Mouse (Mus musculus): ENCODE results near the gene Ltbp1.

Gene Ltbp1

DNA sequence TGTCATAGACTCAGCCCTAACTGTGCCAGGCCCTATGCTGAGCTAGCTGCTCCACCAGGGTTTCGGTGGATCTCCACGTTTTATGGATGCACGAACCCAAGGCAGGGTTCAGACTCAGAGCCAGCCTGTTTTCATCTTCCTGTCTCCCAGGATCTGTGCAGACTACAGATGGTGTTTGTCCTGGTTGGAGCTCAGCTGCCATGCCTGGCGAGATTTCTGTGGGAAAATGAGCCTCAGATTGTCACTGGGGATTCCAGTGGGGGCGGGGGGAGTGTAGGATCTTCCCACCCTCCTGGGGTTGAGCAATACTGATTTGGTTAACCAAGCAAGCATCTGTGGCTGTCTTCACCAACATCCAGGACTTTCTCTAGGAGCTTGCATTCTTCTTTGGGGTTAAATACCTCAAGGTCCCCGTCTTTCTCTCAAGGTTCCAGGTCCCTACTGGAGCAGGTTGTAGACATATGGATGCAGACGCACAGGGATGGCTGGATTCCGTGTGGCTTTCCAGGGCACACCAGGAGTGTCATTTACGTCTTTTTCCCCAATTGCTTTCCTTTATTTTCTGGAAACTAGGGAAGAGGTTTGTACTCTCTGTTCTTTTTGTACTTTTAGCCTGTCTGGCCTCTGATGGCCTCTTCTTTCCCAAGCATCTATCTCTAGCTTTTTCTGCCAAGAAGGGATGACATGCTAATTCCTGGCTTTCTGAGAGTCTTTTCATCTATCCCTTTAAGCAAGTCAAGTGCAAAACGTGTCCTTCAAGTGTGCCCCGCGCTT, 22.2 kb downstream of the Ltbp1 start:
- Histone ChIP-seq H3K36me3 (ENCODE audit: insufficient read depth, low read length) (no peaks in the 10 kb centered on the region), H3K27me3 (ENCODE audit: insufficient read depth, low read length) (no peaks in the 10 kb centered on the region), H3K9me3 (ENCODE audit: low read length) (peaks cover 8% of the 10 kb centered on the region), H3K4me3 (replicated peaks; ENCODE audit: low read length) (no peak overlapping the region), H3K4me1 (replicated peaks; ENCODE audit: low read depth, low read length) (no peaks in the 10 kb centered on the region)
- TF ChIP-seq POU5F1 (IDR thresholded peaks at IDR 0.05; ENCODE audit: borderline replicate concordance, low read length) (no peak), NANOG (IDR thresholded peaks at IDR 0.05; ENCODE audit: borderline replicate concordance, low read length) (no peak), CTCF (conservative IDR thresholded peaks at IDR 0.05; ENCODE audit: low read length) (no peak)

DNA sequence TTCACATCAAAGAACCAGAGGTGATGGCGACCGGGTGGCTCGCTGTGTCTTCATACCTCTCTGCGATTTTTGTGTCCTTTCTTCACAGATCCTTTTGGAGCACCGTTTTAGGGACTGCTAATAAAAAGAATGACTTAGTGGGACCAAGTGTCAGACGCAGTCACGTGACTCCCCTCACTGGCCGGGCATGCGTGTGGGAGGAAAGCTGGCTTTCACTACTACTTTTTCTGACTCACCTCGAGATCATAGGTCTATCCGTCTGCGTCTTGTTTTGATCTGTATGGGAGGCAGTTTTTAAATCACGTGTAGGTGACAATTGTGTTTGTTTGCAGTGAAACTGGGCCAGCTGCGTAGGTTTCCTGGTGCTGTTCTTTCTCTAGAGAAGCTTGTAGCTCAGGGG, 28.0 kb downstream of the Ltbp1 start:
- H3K4me1 ChIP-seq (replicated peaks; ENCODE audit: low read depth, low read length) = no peaks in the 10 kb centered on the region
- TF ChIP-seq NANOG (IDR thresholded peaks at IDR 0.05; ENCODE audit: borderline replicate concordance, low read length) (no peak), CTCF (conservative IDR thresholded peaks at IDR 0.05; ENCODE audit: low read length) (no peak), POU5F1 (IDR thresholded peaks at IDR 0.05; ENCODE audit: borderline replicate concordance, low read length) (no peak)
- H3K4me3 ChIP-seq (replicated peaks; ENCODE audit: low read length) = no peak overlapping the region
- H3K36me3 ChIP-seq (ENCODE audit: insufficient read depth, low read length) = no peaks in the 10 kb centered on the region
- peaks cover 5% of the 10 kb centered on the region for H3K9me3 ChIP-seq (ENCODE audit: low read length)
- no peaks in the 10 kb centered on the region for H3K27me3 ChIP-seq (ENCODE audit: insufficient read depth, low read length)

- no peaks in the 10 kb centered on the region for H3K9me3 ChIP-seq (ENCODE audit: low read length)
- H3K4me3 ChIP-seq (replicated peaks; ENCODE audit: low read length) = no peak overlapping the region
- H3K4me1 ChIP-seq (replicated peaks; ENCODE audit: low read depth, low read length) = no peaks in the 10 kb centered on the region
- TF ChIP-seq POU5F1 (IDR thresholded peaks at IDR 0.05; ENCODE audit: borderline replicate concordance, low read length) (no peak), NANOG (IDR thresholded peaks at IDR 0.05; ENCODE audit: borderline replicate concordance, low read length) (no peak), CTCF (conservative IDR thresholded peaks at IDR 0.05; ENCODE audit: low read length) (no peak)
- H3K36me3 ChIP-seq (ENCODE audit: insufficient read depth, low read length) = no peaks in the 10 kb centered on the region
- no peaks in the 10 kb centered on the region for H3K27me3 ChIP-seq (ENCODE audit: insufficient read depth, low read length)
Measured at GRCm38 (mm10) chr17:75033872-75034615, 28.7 kb downstream of the Ltbp1 start.

DNA sequence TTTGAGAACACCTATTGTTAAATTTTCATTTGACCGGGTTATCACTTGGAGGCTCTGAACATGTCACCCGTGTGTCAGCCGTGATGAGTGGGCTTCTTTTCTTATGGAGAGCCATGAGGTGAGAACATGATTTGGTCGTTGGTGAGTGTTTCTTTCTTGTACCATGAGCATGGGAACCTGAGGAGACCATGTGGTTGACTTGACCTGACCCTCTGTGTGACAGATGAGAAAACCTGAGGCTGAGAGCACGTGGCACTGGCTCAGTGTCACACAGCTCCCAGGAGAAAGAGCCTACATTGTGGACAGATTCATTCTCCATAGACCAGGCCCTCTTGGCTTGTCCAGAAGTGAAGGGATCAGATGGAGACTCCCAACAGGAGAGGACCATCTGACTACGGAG, 31.5 kb downstream of the Ltbp1 start:
- Histone ChIP-seq H3K4me1 (replicated peaks; ENCODE audit: low read depth, low read length) (no peaks in the 10 kb centered on the region), H3K27me3 (ENCODE audit: insufficient read depth, low read length) (no peaks in the 10 kb centered on the region), H3K4me3 (replicated peaks; ENCODE audit: low read length) (no peak overlapping the region), H3K36me3 (ENCODE audit: insufficient read depth, low read length) (no peaks in the 10 kb centered on the region), H3K9me3 (ENCODE audit: low read length) (no peaks in the 10 kb centered on the region)
- no peak for TF ChIP-seq POU5F1 (IDR thresholded peaks at IDR 0.05; ENCODE audit: borderline replicate concordance, low read length)
- no peak for TF ChIP-seq NANOG (IDR thresholded peaks at IDR 0.05; ENCODE audit: borderline replicate concordance, low read length)
- no peak for TF ChIP-seq CTCF (conservative IDR thresholded peaks at IDR 0.05; ENCODE audit: low read length)

DNA sequence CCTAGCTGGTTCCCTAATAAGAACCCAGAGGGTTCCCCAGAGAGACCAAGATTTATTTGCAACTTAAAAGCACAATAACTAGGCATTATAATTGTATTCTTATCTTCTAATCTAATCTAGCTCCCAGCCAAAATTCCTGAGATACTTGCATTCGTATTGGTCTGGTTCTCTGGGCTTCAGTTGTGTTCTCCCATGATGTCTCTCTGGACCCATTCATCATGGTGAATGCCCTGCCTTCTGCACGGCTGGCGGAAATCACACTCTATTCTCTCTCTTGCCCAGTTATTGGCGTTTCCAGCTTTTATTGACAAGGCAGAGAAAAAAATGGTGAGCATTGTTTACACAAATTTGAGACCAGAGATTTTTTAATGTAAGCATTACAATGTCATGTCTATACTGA, 33.6 kb downstream of the Ltbp1 start:
- Histone ChIP-seq H3K9me3 (ENCODE audit: low read length) (no peaks in the 10 kb centered on the region), H3K27me3 (ENCODE audit: insufficient read depth, low read length) (no peaks in the 10 kb centered on the region), H3K36me3 (ENCODE audit: insufficient read depth, low read length) (no peaks in the 10 kb centered on the region), H3K4me3 (replicated peaks; ENCODE audit: low read length) (no peak overlapping the region), H3K4me1 (replicated peaks; ENCODE audit: low read depth, low read length) (no peaks in the 10 kb centered on the region)
- no peak for TF ChIP-seq CTCF (conservative IDR thresholded peaks at IDR 0.05; ENCODE audit: low read length)
- TF ChIP-seq NANOG (IDR thresholded peaks at IDR 0.05; ENCODE audit: borderline replicate concordance, low read length) = no peak
- TF ChIP-seq POU5F1 (IDR thresholded peaks at IDR 0.05; ENCODE audit: borderline replicate concordance, low read length) = no peak

DNA sequence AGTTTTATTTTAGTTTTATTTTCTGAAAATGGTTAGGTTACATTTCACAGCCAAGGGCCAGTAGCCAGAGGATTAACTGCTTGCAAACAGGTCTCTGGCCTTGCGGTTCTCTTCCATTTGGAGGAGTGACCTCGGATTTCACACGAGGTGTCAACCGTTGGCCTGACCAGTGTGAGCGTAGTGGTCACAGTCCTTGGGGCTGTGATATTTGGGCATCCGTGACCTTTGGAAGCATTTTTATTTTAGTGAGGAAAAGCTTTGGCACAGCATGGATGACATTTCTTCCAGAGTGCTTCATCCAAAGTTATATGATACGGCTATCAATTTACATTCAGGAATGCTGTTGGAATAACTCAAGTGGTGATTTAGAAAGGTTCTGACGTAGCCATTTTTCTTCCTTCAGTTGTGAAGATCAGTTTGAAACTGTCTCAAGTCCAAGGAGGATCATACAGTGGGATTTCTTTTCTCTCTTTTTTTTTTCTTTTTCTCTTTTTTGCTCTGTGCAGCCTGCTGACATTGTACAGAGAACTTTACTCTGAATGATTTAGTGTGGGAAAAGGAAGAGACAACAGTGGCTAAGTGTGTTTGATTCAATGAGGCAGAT, 44.1 kb downstream of the Ltbp1 start:
- Histone ChIP-seq H3K36me3 (ENCODE audit: insufficient read depth, low read length) (no peaks in the 10 kb centered on the region), H3K9me3 (ENCODE audit: low read length) (peaks cover 8% of the 10 kb centered on the region), H3K4me3 (replicated peaks; ENCODE audit: low read length) (no peak overlapping the region), H3K27me3 (ENCODE audit: insufficient read depth, low read length) (no peaks in the 10 kb centered on the region), H3K4me1 (replicated peaks; ENCODE audit: low read depth, low read length) (no peaks in the 10 kb centered on the region)
- TF ChIP-seq POU5F1 (IDR thresholded peaks at IDR 0.05; ENCODE audit: borderline replicate concordance, low read length) = no peak
- TF ChIP-seq CTCF (conservative IDR thresholded peaks at IDR 0.05; ENCODE audit: low read length) = no peak
- no peak for TF ChIP-seq NANOG (IDR thresholded peaks at IDR 0.05; ENCODE audit: borderline replicate concordance, low read length)

DNA sequence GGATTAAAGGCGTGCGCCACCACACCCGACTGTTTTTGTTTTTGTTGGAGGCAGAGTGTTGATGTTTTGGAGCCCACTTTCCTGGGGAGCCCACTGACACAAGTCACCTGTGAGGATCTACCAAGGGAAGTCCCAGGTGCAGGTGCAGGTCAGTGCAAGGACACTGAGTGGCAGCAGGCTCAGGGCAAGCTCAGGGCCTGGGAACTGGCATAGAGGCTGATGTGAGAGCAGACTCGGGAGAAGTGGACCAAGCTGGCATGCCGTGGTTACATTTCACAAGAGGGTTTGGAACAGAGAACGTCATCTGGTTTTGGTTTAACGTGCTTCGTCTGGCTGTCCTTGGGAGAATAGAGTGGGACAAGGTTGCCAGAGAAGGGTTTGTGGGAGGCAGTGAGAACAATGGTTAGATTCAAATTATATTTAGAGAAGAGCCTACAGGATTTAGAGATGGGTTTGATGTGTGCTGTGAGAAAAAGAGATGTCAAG, 46.1 kb downstream of the Ltbp1 start:
- Histone ChIP-seq H3K36me3 (ENCODE audit: insufficient read depth, low read length) (no peaks in the 10 kb centered on the region), H3K4me1 (replicated peaks; ENCODE audit: low read depth, low read length) (no peaks in the 10 kb centered on the region), H3K27me3 (ENCODE audit: insufficient read depth, low read length) (no peaks in the 10 kb centered on the region), H3K4me3 (replicated peaks; ENCODE audit: low read length) (no peak overlapping the region), H3K9me3 (ENCODE audit: low read length) (no peaks in the 10 kb centered on the region)
- TF ChIP-seq NANOG (IDR thresholded peaks at IDR 0.05; ENCODE audit: borderline replicate concordance, low read length) (no peak), CTCF (conservative IDR thresholded peaks at IDR 0.05; ENCODE audit: low read length) (no peak), POU5F1 (IDR thresholded peaks at IDR 0.05; ENCODE audit: borderline replicate concordance, low read length) (no peak)

- Histone ChIP-seq H3K27me3 (ENCODE audit: insufficient read depth, low read length) (no peaks in the 10 kb centered on the region), H3K4me3 (replicated peaks; ENCODE audit: low read length) (no peak overlapping the region), H3K9me3 (ENCODE audit: low read length) (no peaks in the 10 kb centered on the region), H3K36me3 (ENCODE audit: insufficient read depth, low read length) (no peaks in the 10 kb centered on the region), H3K4me1 (replicated peaks; ENCODE audit: low read depth, low read length) (no peaks in the 10 kb centered on the region)
- TF ChIP-seq POU5F1 (IDR thresholded peaks at IDR 0.05; ENCODE audit: borderline replicate concordance, low read length) = no peak
- no peak for TF ChIP-seq CTCF (conservative IDR thresholded peaks at IDR 0.05; ENCODE audit: low read length)
- no peak for TF ChIP-seq NANOG (IDR thresholded peaks at IDR 0.05; ENCODE audit: borderline replicate concordance, low read length)
Measured at GRCm38 (mm10) chr17:75055235-75055634, 49.9 kb downstream of the Ltbp1 start.

Data from E14TG2a.4 (cell line).